Mouse (Mus musculus) intestine, postnatal 0 days (tissue): ENCODE results near the gene Mras. TPM values are rescaled to one million over a fixed set of nuclear protein-coding genes. Genes with fewer than 3 reads are reported as not detected.

Experiments
- ATAC-seq: fragments of 200-750 bp; cut with Nextera tagmentation; 2 replicates; pipeline ENCODE4 v1.8.0; 2017; ENCODE audit warnings: mild to moderate bottlenecking, moderate TSS enrichment, moderate library complexity
- H3K27ac ChIP-seq: fragments of 300-500 bp; sonication (generic); 2 replicates; pipeline ENCODE4 v1.5.1; 2014; ENCODE audit warnings: mild to moderate bottlenecking, low read depth, low read length, moderate library complexity
- H3K27me3 ChIP-seq: fragments of 300-500 bp; sonication (generic); replicated peaks from 2 replicates; pipeline ENCODE4 v1.6.1; 2014; ENCODE audit warnings: low read length, mixed read lengths; ENCODE audit not compliant: control insufficient read depth, insufficient read depth
- H3K36me3 ChIP-seq: fragments of 300-500 bp; sonication (generic); 2 replicates; pipeline ENCODE4 v1.6.1; 2014; ENCODE audit warnings: mild to moderate bottlenecking, moderate library complexity; ENCODE audit not compliant: control insufficient read depth, insufficient read depth
- H3K4me1 ChIP-seq: fragments of 300-500 bp; sonication (generic); replicated peaks from 2 replicates; pipeline ENCODE4 v1.6.1; 2014; ENCODE audit warnings: antibody characterized with exemption, low read length, mixed read lengths; ENCODE audit not compliant: control insufficient read depth, insufficient read depth
- H3K4me2 ChIP-seq: fragments of 300-500 bp; sonication (generic); replicated peaks from 2 replicates; pipeline ENCODE4 v1.6.1; 2014; ENCODE audit warnings: low read depth, mild to moderate bottlenecking, moderate library complexity
- H3K4me3 ChIP-seq: fragments of 300-500 bp; sonication (generic); 2 replicates; pipeline ENCODE4 v1.5.1; 2014; ENCODE audit warnings: low read depth, low read length
- H3K9ac ChIP-seq: fragments of 300-500 bp; sonication (generic); 2 replicates; pipeline ENCODE4 v1.6.1; 2014; ENCODE audit warnings: mild to moderate bottlenecking, low read depth, low read length
- H3K9me3 ChIP-seq: fragments of 300-500 bp; sonication (generic); 2 replicates; pipeline ENCODE4 v1.6.1; 2016; ENCODE audit warnings: mixed run types; ENCODE audit not compliant: control insufficient read depth
- CTCF ChIP-seq: sonication (generic); IDR thresholded peaks from 2 replicates; pipeline ENCODE4 v1.5.1; 2016; ENCODE audit warnings: low read depth, mild to moderate bottlenecking, control low read depth, antibody characterized with exemption, moderate library complexity
- WGBS: fragments of 180-500 bp; shearing (Covaris S2); extraction: QIAGEN DNeasy Blood & Tissue Kit; methylation state at CpG from one replicate; pipeline ENCODE4 v1.1.7; 2014; 5-methylcytosine and 5-hydroxymethylcytosine counted together
- polyA plus RNA-seq: library from polyadenylated mRNA; unstranded; fragments of >200 nt; fragmentation: Nextera tagmentation; extraction: Ambion mirVana; gene quantifications from 2 replicates; pipeline ENCODE4 v1.2.1, GENCODE M21; 2015

The Mras gene
- polyA plus RNA-seq, 1 experiment from 2014 or later, result 7.6 TPM

GRCm38 (mm10) chr9:99444590-99445178 lies 7.5 kb upstream of the Mras start:
- ATAC-seq, result no peak
- Histone ChIP-seq H3K27ac (no peak overlapping the region), H3K4me3 (no peak overlapping the region), H3K36me3 (no peaks in the 10 kb centered on the region), H3K9ac (no peak overlapping the region), H3K9me3 (no peaks in the 10 kb centered on the region), H3K4me2 (no peak overlapping the region), H3K27me3 (0 out of 2 replicates have a peak, but pooled peaks cover 4% of the 10 kb centered on the region), H3K4me1 (no peaks in the 10 kb centered on the region)
- peak; percentile 76 for TF ChIP-seq CTCF
- WGBS, result 27% methylated on average over 8 of the region's 8 CpGs

GRCm38 (mm10) chr9:99441647-99442433 lies 4.7 kb upstream of the Mras start:
- Histone ChIP-seq H3K27me3 (0 out of 2 replicates have a peak, but pooled peaks cover 7% of the 10 kb centered on the region), H3K9ac (no peak overlapping the region), H3K27ac (no peak overlapping the region), H3K36me3 (no peaks in the 10 kb centered on the region), H3K4me1 (no peaks in the 10 kb centered on the region), H3K4me3 (no peak overlapping the region), H3K9me3 (no peaks in the 10 kb centered on the region), H3K4me2 (no peak overlapping the region)
- no peak for ATAC-seq
- no peak for TF ChIP-seq CTCF
- 87% methylated on average over 4 of the region's 4 CpGs for WGBS

- no peaks in the 10 kb centered on the region for H3K9me3 ChIP-seq
- no peaks in the 10 kb centered on the region for H3K36me3 ChIP-seq
- 0 out of 2 replicates have a peak, but pooled peaks cover 7% of the 10 kb centered on the region for H3K27me3 ChIP-seq
- no peak overlapping the region for H3K9ac ChIP-seq
- no peak overlapping the region for H3K4me2 ChIP-seq
- no peak overlapping the region for H3K27ac ChIP-seq
- no peak for TF ChIP-seq CTCF
- no peak for ATAC-seq
- 79% methylated on average over 5 of the region's 5 CpGs for WGBS
- H3K4me1 ChIP-seq, result no peaks in the 10 kb centered on the region
- H3K4me3 ChIP-seq, result no peak overlapping the region
These were observed 3.8 kb upstream of the Mras start for GRCm38 (mm10) chr9:99440941-99441340.

GRCm38 (mm10) chr9:99439064-99439463 lies 1.9 kb upstream of the Mras start:
- no peaks in the 10 kb centered on the region for H3K4me1 ChIP-seq
- no peak for TF ChIP-seq CTCF
- H3K4me3 ChIP-seq, result no peak overlapping the region
- no peaks in the 10 kb centered on the region for H3K9me3 ChIP-seq
- 84% methylated on average over 8 of the region's 8 CpGs for WGBS
- H3K27me3 ChIP-seq, result 0 out of 2 replicates have a peak, but pooled peaks cover 3% of the 10 kb centered on the region
- no peak overlapping the region for H3K27ac ChIP-seq
- no peak overlapping the region for H3K4me2 ChIP-seq
- ATAC-seq, result no peak
- H3K9ac ChIP-seq, result no peak overlapping the region
- H3K36me3 ChIP-seq, result no peaks in the 10 kb centered on the region

- H3K36me3 ChIP-seq, result no peaks in the 10 kb centered on the region
- no peak for TF ChIP-seq CTCF
- no peak overlapping the region for H3K27ac ChIP-seq
- no peak overlapping the region for H3K4me3 ChIP-seq
- H3K4me1 ChIP-seq, result no peaks in the 10 kb centered on the region
- no peak overlapping the region for H3K4me2 ChIP-seq
- 0 out of 2 replicates have a peak, but pooled peaks cover 3% of the 10 kb centered on the region for H3K27me3 ChIP-seq
- H3K9ac ChIP-seq, result no peak overlapping the region
- no peaks in the 10 kb centered on the region for H3K9me3 ChIP-seq
- ATAC-seq, result no peak
- WGBS, result 68% methylated on average over 12 of the region's 12 CpGs
These were observed 792 bp upstream of the Mras start for GRCm38 (mm10) chr9:99437781-99438565.
